Mouse (Mus musculus) embryo, embryonic 9.5 days (tissue): Measurements from ENCODE around the gene Rab3ip.

Experiments used
- DNase-seq: peaks from one replicate; pipeline ENCODE4 v3.0.0-alpha.2; 2017; ENCODE audit errors: extremely low spot score

Rab3ip gene

GRCm38 (mm10) chr10:116920641-116921040 is 29.9 kb downstream of the Rab3ip start:
- no peak for DNase-seq

GRCm38 (mm10) chr10:116919368-116920317 is 30.9 kb downstream of the Rab3ip start:
- DNase-seq, result no peak

DNA sequence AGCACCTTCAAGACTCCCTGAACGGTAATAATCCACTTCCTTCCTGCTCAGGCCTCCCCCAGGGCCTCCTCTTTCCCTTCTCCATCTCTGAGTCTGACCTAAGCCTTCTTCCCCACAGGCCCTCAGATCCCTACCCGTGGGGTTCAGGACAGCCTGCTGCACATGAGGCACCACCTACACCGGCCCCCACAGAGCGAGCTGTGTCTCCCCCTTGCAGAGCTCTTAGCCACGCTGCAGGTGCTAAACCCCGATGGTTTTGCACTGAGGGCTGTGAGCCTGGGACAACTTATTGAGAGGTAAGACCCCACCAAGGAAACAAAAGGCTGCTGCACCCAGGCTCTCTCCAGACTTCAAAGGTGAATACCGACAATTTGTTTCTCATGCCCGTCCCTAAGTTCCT is 34.0 kb downstream of the Rab3ip start:
- DNase-seq, result no peak

DNA sequence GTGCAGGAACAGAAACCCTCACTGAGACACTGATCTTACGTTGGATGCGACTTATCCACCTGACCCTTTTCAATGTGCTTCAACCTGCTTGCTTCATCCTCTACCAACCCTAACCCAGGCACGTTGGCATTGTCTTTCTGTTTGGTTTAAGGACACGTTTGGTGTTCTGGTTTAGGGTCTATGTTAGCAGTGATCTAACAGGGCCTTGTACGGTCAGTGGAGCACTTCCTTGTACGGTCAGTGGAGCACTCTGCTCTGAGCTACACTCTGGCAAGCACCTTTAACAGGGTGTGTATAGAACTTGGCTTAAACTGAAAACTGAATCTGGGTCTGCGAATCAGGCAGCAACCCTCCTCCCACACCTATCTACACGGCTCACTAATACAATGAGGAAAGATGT is 35.3 kb downstream of the Rab3ip start:
- DNase-seq, result no peak

GRCm38 (mm10) chr10:116914586-116914985 is 36.0 kb downstream of the Rab3ip start:
- no peak for DNase-seq

DNA sequence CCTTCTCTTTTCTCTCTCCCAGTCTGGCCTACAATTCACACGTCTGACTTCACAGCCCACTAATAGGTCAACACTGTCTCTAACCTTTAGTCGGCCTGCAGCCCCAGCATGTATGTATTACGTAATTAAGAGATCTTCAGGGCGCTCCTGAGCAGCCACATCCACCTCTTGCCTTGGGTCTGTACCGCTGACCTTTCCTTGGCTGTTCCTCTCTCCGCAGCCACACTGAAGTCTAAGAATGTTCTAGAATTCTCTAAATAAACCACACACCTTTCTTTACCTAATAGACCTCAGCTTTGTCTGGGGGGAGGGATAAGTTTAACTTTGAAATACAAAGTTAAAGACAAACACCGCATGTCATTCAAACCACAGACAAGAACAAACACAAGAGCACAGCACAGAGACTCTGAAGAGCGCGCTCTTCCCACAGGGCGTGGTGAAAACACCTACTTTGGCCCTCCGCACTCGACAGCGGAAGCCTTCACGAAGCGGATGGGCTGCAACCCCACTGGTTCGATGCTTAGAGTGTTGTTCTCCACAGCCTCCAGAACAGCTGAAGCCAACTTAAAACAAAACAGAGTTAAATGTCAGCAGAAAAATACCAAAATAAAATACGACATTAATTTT is 36.8 kb downstream of the Rab3ip start:
- no peak for DNase-seq

DNA sequence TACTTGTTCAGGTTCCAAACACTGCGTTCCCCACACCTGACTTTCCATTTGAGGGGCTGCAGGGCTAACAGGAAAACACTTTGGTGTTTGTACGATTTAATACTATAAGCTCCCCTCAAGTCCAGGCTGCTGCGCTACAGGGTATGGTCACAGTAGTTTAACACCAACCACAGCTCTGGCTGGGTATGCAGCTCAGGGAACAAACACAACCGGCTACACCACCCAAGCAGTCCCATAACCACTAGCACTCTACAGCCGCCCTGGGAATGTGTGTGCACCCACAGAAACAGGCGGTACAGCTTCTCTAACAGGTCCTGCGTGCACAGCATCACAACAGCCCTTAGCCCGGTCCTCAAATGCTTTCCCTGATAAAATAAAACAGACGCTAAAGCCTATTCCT is 37.7 kb downstream of the Rab3ip start:
- no peak for DNase-seq

DNA sequence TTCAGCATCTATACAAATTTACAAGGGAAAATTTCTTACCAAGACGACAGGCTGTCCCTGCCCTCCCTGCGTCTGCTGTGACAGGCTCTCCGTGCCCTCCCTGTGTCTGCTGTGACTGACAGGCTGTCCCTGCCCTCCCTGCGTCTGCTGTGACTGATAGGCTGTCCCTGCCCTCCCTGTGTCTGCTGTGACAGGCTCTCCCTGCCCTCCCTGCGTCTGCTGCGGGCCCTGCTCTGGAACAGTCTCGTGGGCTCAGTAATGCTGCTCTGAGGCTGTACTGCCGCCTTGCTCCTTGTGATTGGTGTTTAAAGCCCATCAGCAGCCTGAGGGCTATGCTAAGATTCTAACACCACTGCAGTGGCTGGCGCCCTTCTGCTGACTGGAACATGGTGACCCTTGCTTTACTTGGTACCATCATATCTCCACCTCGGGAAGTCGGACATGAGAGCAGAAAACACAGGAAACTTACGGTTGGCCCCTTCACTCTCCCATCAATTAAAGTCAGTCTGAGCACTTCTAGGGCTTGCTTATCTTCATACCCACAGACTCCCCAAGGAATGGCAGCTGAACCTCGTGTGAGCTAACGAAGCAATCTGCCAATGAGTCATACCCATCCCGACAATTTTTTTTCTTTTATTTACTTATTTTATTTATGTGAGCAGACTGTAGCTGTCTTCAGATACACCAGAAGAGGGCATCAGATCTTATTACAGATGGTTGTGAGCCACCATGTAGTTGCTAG is 41.5 kb downstream of the Rab3ip start:
- DNase-seq, result no peak

DNA sequence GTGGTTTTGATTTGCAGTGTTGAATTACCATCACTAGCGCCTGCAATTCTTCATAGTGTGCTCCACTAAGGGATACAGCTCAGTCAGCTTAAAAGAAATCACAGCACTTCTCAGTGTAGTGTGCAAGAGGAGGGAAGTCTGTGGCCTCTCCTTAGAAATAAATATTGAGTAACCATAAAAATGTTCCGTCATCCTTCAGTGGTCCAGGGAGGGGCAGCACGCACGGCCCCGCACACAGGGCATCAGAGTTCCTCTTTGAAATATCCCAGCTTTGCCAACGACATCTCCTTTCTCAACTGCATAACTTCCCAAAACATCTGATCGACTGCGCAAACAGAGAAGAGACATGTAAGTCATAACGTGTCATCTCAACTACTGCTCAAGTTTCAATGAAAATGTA is 43.8 kb downstream of the Rab3ip start:
- DNase-seq, result no peak

GRCm38 (mm10) chr10:116904503-116904908 is 46.1 kb downstream of the Rab3ip start:
- no peak for DNase-seq

- DNase-seq, result no peak
Measured at GRCm38 (mm10) chr10:116896336-116897177, 54.0 kb downstream of the Rab3ip start, which contains the start of gene Myrfl. Gene Myrfl, minus strand, starts transcription at chr10:116896919.

DNA sequence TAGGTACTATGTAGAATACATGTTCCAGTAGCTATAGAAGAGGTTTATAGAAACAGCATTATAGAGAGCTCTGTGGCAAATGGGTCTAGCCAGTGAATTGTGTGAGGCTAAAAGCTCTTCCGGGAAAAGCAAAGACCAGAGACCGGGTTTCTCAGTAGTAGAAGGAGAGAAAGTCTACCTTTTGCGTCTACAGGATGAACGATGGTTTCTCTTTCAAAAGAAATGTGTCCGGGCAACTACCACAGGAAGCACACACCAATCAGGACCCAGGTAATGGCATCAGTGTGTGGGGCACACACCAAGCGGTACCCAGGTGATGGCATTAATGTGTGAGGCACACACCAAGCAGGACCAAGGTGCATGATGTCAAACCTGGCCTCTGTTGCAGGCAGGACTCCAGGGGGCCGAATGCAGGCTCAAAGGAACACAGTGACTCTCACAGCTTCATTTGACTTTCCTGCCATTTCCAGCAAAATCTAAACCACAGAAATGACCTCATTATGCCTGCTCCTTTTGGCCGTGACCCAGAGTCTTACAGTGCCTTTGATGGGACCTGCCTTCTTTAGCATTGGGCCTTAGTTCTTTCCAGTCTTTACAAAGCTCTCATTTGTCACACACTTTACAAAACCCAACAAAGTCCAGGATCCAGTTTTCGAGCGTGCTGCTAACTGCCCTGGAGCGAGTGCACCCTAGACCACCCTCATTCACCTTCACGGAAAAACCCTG is 55.3 kb downstream of the Rab3ip start:
- DNase-seq, result no peak

DNA sequence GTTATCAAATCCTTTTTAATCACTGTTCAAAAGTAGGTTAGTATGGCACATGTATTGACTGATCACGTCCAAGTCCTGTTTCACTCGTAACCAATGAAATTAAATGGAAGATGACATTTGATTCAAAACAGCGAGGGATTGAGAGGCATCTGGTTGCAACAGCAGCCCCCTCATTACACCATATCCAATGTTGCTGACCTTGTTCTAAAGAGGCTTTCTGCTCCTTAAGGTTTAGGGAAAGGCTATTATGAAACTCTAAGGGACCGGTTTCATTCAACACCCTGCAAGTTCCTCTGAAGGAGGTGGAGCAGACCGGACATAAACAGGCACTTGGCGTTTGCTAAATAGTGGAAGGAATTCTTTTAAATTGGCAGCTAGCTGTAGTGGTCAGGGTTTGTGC is 56.0 kb downstream of the Rab3ip start:
- no peak for DNase-seq

DNA sequence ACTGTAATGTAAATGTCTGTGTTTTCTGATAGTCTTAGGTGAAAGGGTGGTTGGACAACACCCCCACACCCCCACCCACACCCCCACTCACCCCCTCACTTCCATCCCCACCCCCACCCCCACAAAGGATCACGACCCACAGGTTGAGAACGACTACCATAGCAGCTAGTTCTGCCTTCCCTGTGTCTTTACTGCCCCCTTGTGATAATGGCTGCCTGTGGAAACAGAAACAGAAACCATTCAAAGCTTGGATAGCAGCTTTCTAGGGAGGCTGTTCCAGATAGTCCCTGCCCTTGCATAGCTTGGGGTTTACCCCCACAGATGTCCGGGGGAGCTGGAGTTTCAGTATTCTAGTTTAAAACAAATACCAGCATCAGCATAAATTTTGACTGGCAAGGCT is 56.8 kb downstream of the Rab3ip start:
- peak; percentile 19 for DNase-seq

GRCm38 (mm10) chr10:116890587-116890986 is 60.0 kb downstream of the Rab3ip start:
- DNase-seq, result peak; percentile 8

DNA sequence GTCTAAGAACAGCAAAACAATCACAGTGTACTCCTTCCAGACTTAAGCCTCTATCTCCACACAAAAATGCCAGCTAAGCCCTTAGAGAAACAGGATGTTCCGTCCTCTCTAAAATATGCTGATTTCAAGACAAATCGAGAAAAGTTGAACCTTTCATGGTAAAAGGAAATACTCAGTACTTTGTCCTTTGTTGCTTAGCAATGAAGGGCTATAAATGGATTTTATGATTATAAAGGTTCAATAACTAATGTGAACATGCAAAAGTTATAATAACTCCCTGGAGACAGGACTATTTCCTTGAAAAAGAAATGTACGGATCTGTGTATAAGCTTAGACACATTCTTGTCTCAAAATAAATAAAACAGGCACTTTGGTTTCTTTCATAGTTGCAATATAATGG is 66.0 kb downstream of the Rab3ip start:
- no peak for DNase-seq

DNA sequence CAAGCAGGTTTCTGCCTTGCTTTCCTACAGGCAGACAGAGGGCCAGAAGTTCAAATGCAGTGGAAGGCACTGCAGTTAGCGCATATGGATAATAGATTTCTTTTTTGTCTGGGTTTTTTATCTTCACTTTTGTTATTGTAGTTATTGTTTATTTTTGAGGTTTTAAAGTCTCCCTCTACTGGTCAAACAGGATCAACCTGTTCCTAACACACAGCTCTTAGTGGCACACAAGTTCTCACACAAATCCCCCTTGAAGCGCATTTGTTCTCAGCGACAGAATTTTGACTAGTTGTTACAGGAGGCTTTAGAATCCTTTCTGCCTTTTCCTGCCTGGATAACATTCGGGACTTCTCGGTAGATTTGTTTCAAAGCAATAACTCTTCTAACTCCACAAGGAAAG is 67.0 kb downstream of the Rab3ip start:
- DNase-seq, result no peak

DNA sequence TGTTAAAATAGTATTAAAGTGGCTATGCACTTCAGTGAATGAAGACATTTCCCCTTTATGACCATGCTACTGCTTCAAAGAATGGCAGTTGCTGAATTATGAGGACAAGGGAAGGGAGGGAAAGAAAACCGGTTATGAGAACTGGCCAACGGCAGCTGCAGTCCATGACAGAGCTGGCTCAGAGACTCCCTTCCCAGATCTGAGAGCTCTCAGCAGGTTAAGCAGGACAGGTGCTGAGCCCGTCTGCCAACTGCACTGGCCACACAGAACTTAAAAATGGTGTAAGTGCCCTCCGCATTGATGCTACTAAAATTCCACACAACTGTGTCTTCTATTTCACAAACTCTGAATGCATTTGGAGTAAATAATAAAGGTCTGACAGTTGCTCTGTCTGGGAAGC is 73.1 kb downstream of the Rab3ip start:
- no peak for DNase-seq

DNA sequence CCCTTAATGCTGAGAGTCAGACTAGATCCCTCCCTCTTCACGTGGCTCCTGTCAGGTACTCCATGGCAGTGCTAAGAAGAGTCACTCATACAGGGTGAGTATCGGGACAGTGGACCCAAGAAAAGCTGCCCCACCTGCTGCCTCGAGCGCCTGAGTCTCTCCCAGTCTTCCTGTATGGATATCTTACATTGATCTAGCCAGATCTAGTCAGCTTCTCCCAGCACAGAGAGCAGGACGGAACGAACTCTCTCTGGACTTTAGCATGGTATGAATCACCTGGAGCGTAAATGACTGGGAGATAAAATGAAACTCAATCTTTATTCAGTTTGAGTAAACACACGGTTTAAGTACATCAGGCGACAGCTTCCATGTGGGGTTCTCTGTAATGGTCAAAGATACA is 76.1 kb downstream of the Rab3ip start:
- DNase-seq, result no peak

DNA sequence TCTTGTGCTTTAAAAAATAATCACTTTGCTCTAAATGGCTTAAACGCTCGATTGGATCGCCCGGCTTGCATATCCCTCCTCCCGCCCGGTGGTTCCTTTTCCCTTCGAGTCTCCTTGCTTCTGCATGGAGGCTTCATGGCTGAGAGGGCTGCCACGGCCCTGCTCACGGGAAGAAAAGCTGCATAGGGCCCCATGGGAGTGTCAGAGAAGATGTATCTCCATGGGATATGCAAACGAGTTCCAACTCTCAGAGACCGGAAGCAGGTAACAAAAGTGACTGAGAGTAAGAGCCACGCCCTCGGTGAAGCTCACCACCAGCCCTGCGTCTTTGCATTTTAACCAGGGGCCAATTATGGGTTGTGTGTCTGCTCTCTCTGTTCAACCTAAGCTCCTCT is 78.6 kb downstream of the Rab3ip start:
- no peak for DNase-seq
